Mouse (Mus musculus) lung, embryonic 15.5 days (tissue): ENCODE results near the gene Alox5. TPM values are rescaled to one million over a fixed set of nuclear protein-coding genes. Genes with fewer than 3 reads are reported as not detected.

Experiments used
- ATAC-seq: fragments of 200-750 bp; cut with Nextera tagmentation; 2 replicates; pipeline ENCODE4 v1.8.0; 2017; ENCODE audit warnings: moderate number of reproducible peaks, borderline replicate concordance; ENCODE audit not compliant: low FRiP score, low TSS enrichment; ENCODE audit errors: extremely low read depth
- H3K27ac ChIP-seq: fragments of 300-500 bp; sonication (generic); 2 replicates; pipeline ENCODE4 v1.5.1; 2015; ENCODE audit warnings: moderate library complexity, mild to moderate bottlenecking, inconsistent platforms
- H3K27me3 ChIP-seq: fragments of 300-500 bp; sonication (generic); 2 replicates; pipeline ENCODE4 v1.6.1; 2015; ENCODE audit warnings: inconsistent platforms
- H3K36me3 ChIP-seq: fragments of 300-500 bp; sonication (generic); 2 replicates; pipeline ENCODE4 v1.6.1; 2015; ENCODE audit warnings: inconsistent platforms
- H3K4me1 ChIP-seq: fragments of 300-500 bp; sonication (generic); 2 replicates; pipeline ENCODE4 v1.6.1; 2015; ENCODE audit warnings: inconsistent platforms
- H3K4me2 ChIP-seq: fragments of 300-500 bp; sonication (generic); 2 replicates; pipeline ENCODE4 v1.6.1; 2015; ENCODE audit warnings: inconsistent platforms, mild to moderate bottlenecking, moderate library complexity
- H3K4me3 ChIP-seq: fragments of 300-500 bp; sonication (generic); 2 replicates; pipeline ENCODE4 v1.5.1; 2015; ENCODE audit warnings: mild to moderate bottlenecking, inconsistent platforms
- H3K9ac ChIP-seq: fragments of 300-500 bp; sonication (generic); 2 replicates; pipeline ENCODE4 v1.6.1; 2015; ENCODE audit warnings: inconsistent platforms
- H3K9me3 ChIP-seq: fragments of 300-500 bp; sonication (generic); 2 replicates; pipeline ENCODE4 v1.6.1; 2016; ENCODE audit warnings: inconsistent platforms
- WGBS: fragments of 180-500 bp; shearing (Covaris S2); methylation state at CpG from one replicate; pipeline ENCODE4 v1.1.7; 2015; 5-methylcytosine and 5-hydroxymethylcytosine counted together
- polyA plus RNA-seq: library from polyadenylated mRNA; unstranded; fragments of >200 nt; fragmentation: Nextera tagmentation; extraction: Ambion mirVana; gene quantifications from 2 replicates; pipeline ENCODE4 v1.2.1, GENCODE M21; 2015

Alox5 gene
- polyA plus RNA-seq, 1 experiment from 2014 or later = 0.84 TPM

GRCm38 (mm10) chr6:116380157-116380556, 80.8 kb downstream of the Alox5 start:
- H3K4me2 ChIP-seq = no peak overlapping the region
- H3K4me1 ChIP-seq = peaks cover 9% of the 10 kb centered on the region; the same call in 1 of the 2 replicates
- WGBS = 53% methylated on average over 3 of the region's 3 CpGs
- H3K9ac ChIP-seq = no peak overlapping the region
- no peak overlapping the region for H3K4me3 ChIP-seq
- H3K9me3 ChIP-seq = no peaks in the 10 kb centered on the region
- ATAC-seq = no peak
- H3K36me3 ChIP-seq = 0 out of 2 replicates have a peak, but pooled peaks cover 5% of the 10 kb centered on the region
- H3K27ac ChIP-seq = no peak overlapping the region
- no peaks in the 10 kb centered on the region for H3K27me3 ChIP-seq

GRCm38 (mm10) chr6:116378892-116379291, 82.1 kb downstream of the Alox5 start:
- H3K4me2 ChIP-seq = no peak overlapping the region
- H3K9me3 ChIP-seq = no peaks in the 10 kb centered on the region
- 86% methylated on average over 7 of the region's 7 CpGs for whole genome bisulfite sequencing
- H3K4me3 ChIP-seq = no peak overlapping the region
- H3K4me1 ChIP-seq = peaks cover 8% of the 10 kb centered on the region; the same call in 1 of the 2 replicates
- H3K27ac ChIP-seq = no peak overlapping the region
- ATAC-seq = no peak
- H3K27me3 ChIP-seq = no peaks in the 10 kb centered on the region
- 0 out of 2 replicates have a peak, but pooled peaks cover 5% of the 10 kb centered on the region for H3K36me3 ChIP-seq
- no peak overlapping the region for H3K9ac ChIP-seq

- no peak overlapping the region for H3K27ac ChIP-seq
- no peak overlapping the region for H3K9ac ChIP-seq
- no peaks in the 10 kb centered on the region for H3K27me3 ChIP-seq
- no peak for ATAC-seq
- no peak overlapping the region for H3K4me2 ChIP-seq
- H3K36me3 ChIP-seq = 0 out of 2 replicates have a peak, but pooled peaks cover 5% of the 10 kb centered on the region
- 0 out of 2 replicates have a peak, but pooled peaks cover 3% of the 10 kb centered on the region for H3K4me1 ChIP-seq
- no peak overlapping the region for H3K4me3 ChIP-seq
- H3K9me3 ChIP-seq = no peaks in the 10 kb centered on the region
Observed at GRCm38 (mm10) chr6:116374618-116375017, 86.4 kb downstream of the Alox5 start.

GRCm38 (mm10) chr6:116374136-116374535, 86.8 kb downstream of the Alox5 start:
- 0 out of 2 replicates have a peak, but pooled peaks cover 3% of the 10 kb centered on the region for H3K4me1 ChIP-seq
- H3K9me3 ChIP-seq = no peaks in the 10 kb centered on the region
- no peaks in the 10 kb centered on the region for H3K27me3 ChIP-seq
- no peak overlapping the region for H3K9ac ChIP-seq
- H3K27ac ChIP-seq = no peak overlapping the region
- H3K4me2 ChIP-seq = no peak overlapping the region
- 56% methylated on average over 1 of the region's 1 CpGs for whole genome bisulfite sequencing
- no peak for ATAC-seq
- no peak overlapping the region for H3K4me3 ChIP-seq
- H3K36me3 ChIP-seq = 0 out of 2 replicates have a peak, but pooled peaks cover 5% of the 10 kb centered on the region

- Histone ChIP-seq H3K4me3 (no peak overlapping the region), H3K9me3 (no peaks in the 10 kb centered on the region), H3K27ac (no peak overlapping the region), H3K9ac (no peak overlapping the region), H3K4me2 (no peak overlapping the region), H3K4me1 (0 out of 2 replicates have a peak, but pooled peaks cover 3% of the 10 kb centered on the region), H3K36me3 (no peaks in the 10 kb centered on the region), H3K27me3 (no peaks in the 10 kb centered on the region)
- 87% methylated on average over 3 of the region's 3 CpGs for WGBS
- ATAC-seq = peak; percentile 46; the same call in 1 of the 2 replicates
Observed at GRCm38 (mm10) chr6:116371500-116371899, 89.5 kb downstream of the Alox5 start.

- Histone ChIP-seq H3K27ac (no peak overlapping the region), H3K27me3 (no peaks in the 10 kb centered on the region), H3K4me3 (no peak overlapping the region), H3K9ac (no peak overlapping the region), H3K36me3 (no peaks in the 10 kb centered on the region), H3K4me1 (0 out of 2 replicates have a peak, but pooled peaks cover 3% of the 10 kb centered on the region), H3K9me3 (no peaks in the 10 kb centered on the region), H3K4me2 (no peak overlapping the region)
- ATAC-seq = peak; percentile 65
- 71% methylated on average over 6 of the region's 6 CpGs for WGBS
Observed at GRCm38 (mm10) chr6:116370216-116370976, 90.6 kb downstream of the Alox5 start.

GRCm38 (mm10) chr6:116369811-116370210, 91.2 kb downstream of the Alox5 start:
- Histone ChIP-seq H3K36me3 (no peaks in the 10 kb centered on the region), H3K4me2 (no peak overlapping the region), H3K4me3 (no peak overlapping the region), H3K27ac (no peak overlapping the region), H3K9me3 (no peaks in the 10 kb centered on the region), H3K4me1 (0 out of 2 replicates have a peak, but pooled peaks cover 3% of the 10 kb centered on the region), H3K9ac (no peak overlapping the region), H3K27me3 (no peaks in the 10 kb centered on the region)
- ATAC-seq = no peak
- 94% methylated on average over 1 of the region's 1 CpGs for WGBS

- no peak for ATAC-seq
- no peaks in the 10 kb centered on the region for H3K27me3 ChIP-seq
- WGBS = 74% methylated on average over 11 of the region's 11 CpGs
- H3K9ac ChIP-seq = no peak overlapping the region
- no peak overlapping the region for H3K27ac ChIP-seq
- H3K4me1 ChIP-seq = no peaks in the 10 kb centered on the region
- H3K36me3 ChIP-seq = no peaks in the 10 kb centered on the region
- no peaks in the 10 kb centered on the region for H3K9me3 ChIP-seq
- H3K4me3 ChIP-seq = no peak overlapping the region
- H3K4me2 ChIP-seq = no peak overlapping the region
Observed at GRCm38 (mm10) chr6:116367971-116368370, 93.0 kb downstream of the Alox5 start.

- H3K4me1 ChIP-seq = no peaks in the 10 kb centered on the region
Observed at GRCm38 (mm10) chr6:116361993-116362392, 99.0 kb downstream of the Alox5 start.

GRCm38 (mm10) chr6:116361463-116361862, 99.5 kb downstream of the Alox5 start:
- Histone ChIP-seq H3K4me2 (no peak overlapping the region), H3K4me3 (no peak overlapping the region), H3K9me3 (no peaks in the 10 kb centered on the region), H3K36me3 (no peaks in the 10 kb centered on the region), H3K4me1 (no peaks in the 10 kb centered on the region), H3K27ac (no peak overlapping the region), H3K27me3 (no peaks in the 10 kb centered on the region), H3K9ac (no peak overlapping the region)
- WGBS = 79% methylated on average over 3 of the region's 3 CpGs
- ATAC-seq = no peak

More at GRCm38 (mm10) chr6:116361993-116362392, 99.0 kb downstream of the Alox5 start:
- Histone ChIP-seq H3K27me3 (no peaks in the 10 kb centered on the region), H3K4me3 (no peak overlapping the region), H3K36me3 (no peaks in the 10 kb centered on the region), H3K9me3 (no peaks in the 10 kb centered on the region), H3K27ac (no peak overlapping the region), H3K4me2 (no peak overlapping the region), H3K9ac (no peak overlapping the region)
- 80% methylated on average over 4 of the region's 4 CpGs for WGBS
- ATAC-seq = no peak
